Mouse (Mus musculus) heart, embryonic 13.5 days (tissue): ENCODE results near the gene Wbp4. TPM values are rescaled to one million over a fixed set of nuclear protein-coding genes. Genes with fewer than 3 reads are reported as not detected.

Source experiments
- ATAC-seq: fragments of 200-750 bp; cut with Nextera tagmentation; 2 replicates; pipeline ENCODE4 v1.8.0; 2017; ENCODE audit warnings: moderate TSS enrichment; ENCODE audit not compliant: insufficient number of reproducible peaks, low FRiP score, low TSS enrichment; ENCODE audit errors: extremely low read depth
- H3K27ac ChIP-seq: fragments of 300-500 bp; sonication (generic); replicated peaks from 2 replicates; pipeline ENCODE4 v1.5.1; 2015; ENCODE audit warnings: moderate library complexity, mild to moderate bottlenecking, inconsistent platforms
- H3K27me3 ChIP-seq: fragments of 300-500 bp; sonication (generic); replicated peaks from 2 replicates; pipeline ENCODE4 v1.6.1; 2015; ENCODE audit warnings: mild to moderate bottlenecking, inconsistent platforms
- H3K36me3 ChIP-seq: fragments of 300-500 bp; sonication (generic); 2 replicates; pipeline ENCODE4 v1.6.1; 2015; ENCODE audit warnings: mild to moderate bottlenecking, inconsistent platforms
- H3K4me1 ChIP-seq: fragments of 300-500 bp; sonication (generic); 2 replicates; pipeline ENCODE4 v1.6.1; 2015; ENCODE audit warnings: inconsistent platforms
- H3K4me2 ChIP-seq: fragments of 300-500 bp; sonication (generic); 2 replicates; pipeline ENCODE4 v1.6.1; 2015; ENCODE audit warnings: inconsistent platforms, mild to moderate bottlenecking, moderate library complexity
- H3K4me3 ChIP-seq: fragments of 300-500 bp; sonication (generic); 2 replicates; pipeline ENCODE4 v1.5.1; 2015; ENCODE audit warnings: moderate library complexity, mild to moderate bottlenecking, inconsistent platforms
- H3K9ac ChIP-seq: fragments of 300-500 bp; sonication (generic); 2 replicates; pipeline ENCODE4 v1.6.1; 2015; ENCODE audit warnings: inconsistent platforms, mild to moderate bottlenecking, moderate library complexity
- H3K9me3 ChIP-seq: fragments of 300-500 bp; sonication (generic); 2 replicates; pipeline ENCODE4 v1.6.1; 2016; ENCODE audit warnings: inconsistent platforms
- WGBS: fragments of 180-500 bp; shearing (Covaris S2); methylation state at CpG from one replicate; pipeline ENCODE4 v1.1.7; 2015; ENCODE audit warnings: mixed read lengths; 5-methylcytosine and 5-hydroxymethylcytosine counted together
- polyA plus RNA-seq: library from polyadenylated mRNA; unstranded; fragments of >200 nt; fragmentation: Nextera tagmentation; extraction: Ambion mirVana; gene quantifications from 2 replicates; pipeline ENCODE4 v1.2.1, GENCODE M21; 2015

Gene Wbp4
- polyA plus RNA-seq, 1 experiment from 2014 or later: 24.5 TPM

DNA sequence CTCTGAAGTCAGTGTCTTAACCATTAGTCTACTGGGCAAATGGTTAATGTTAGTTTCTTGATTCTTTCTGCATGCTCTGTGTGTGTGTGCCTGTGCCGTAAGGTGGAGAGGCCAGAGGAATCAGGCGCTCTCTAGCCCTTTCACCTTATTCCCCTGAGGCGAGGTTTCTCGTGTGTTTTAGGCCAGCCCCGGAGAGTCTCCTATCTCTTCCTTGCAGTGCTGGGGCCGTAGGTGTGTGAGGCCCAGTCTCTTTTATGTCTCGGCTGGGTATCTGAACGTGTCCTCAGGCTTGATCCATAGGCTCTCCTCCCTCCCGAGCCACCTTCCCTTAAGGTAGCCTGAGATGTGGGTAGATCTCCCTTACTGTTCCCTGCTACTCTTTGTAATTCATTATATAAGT lies 24.9 kb upstream of the Wbp4 start:
- H3K9ac ChIP-seq: no peak overlapping the region
- H3K27me3 ChIP-seq: no peaks in the 10 kb centered on the region
- 49% methylated on average over 9 of the region's 9 CpGs for WGBS
- H3K4me1 ChIP-seq: peaks cover 45% of the 10 kb centered on the region
- ATAC-seq: no peak
- H3K27ac ChIP-seq: no peak overlapping the region
- no peaks in the 10 kb centered on the region; the same call in 1 of the 2 replicates for H3K9me3 ChIP-seq
- H3K36me3 ChIP-seq: peaks cover 6% of the 10 kb centered on the region
- H3K4me3 ChIP-seq: no peak overlapping the region
- H3K4me2 ChIP-seq: peak overlapping the region; percentile 8; the same call in 1 of the 2 replicates

DNA sequence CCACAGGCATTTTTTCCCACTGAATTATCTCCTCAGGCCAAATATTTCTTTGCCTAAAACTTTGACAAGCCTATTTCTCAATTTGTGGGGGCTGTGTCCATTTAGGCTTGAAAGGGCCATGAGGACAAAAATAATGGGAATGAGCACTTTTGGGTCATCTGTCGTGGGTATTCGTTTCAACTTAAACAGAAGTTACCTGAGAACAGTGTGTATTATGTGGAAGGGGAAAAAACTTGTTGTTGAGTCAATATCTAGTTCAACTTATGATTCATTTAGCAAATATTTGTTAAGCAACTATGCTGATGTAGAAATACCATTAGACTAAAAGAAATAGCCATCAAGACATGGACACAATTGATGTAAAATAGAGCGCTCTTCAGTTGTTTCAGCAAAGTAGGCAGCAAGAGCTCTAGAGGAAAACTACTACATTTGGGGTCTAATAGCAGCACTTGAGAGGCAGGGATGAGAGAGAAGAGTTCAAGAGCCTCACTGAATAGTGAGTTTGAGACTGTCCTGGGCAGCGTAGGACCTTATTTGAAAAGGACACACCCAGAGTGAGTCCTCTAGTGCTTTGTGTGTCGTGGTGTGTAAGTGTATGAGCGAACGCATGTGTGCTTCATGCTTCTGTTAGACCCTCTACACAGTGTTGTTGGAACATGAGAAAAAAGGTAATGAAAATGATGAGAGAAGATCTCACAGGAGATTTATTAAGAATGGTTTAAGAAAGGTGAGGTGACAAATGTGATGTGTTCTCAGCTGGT lies 23.1 kb upstream of the Wbp4 start:
- Histone ChIP-seq H3K4me1 (peaks cover 41% of the 10 kb centered on the region), H3K9ac (no peak overlapping the region), H3K9me3 (no peaks in the 10 kb centered on the region; the same call in 1 of the 2 replicates), H3K4me2 (no peak overlapping the region), H3K27me3 (no peaks in the 10 kb centered on the region), H3K36me3 (peaks cover 8% of the 10 kb centered on the region), H3K27ac (peak overlapping the region; percentile 74), H3K4me3 (no peak overlapping the region)
- WGBS: 91% methylated on average over 7 of the region's 7 CpGs
- ATAC-seq: no peak

DNA sequence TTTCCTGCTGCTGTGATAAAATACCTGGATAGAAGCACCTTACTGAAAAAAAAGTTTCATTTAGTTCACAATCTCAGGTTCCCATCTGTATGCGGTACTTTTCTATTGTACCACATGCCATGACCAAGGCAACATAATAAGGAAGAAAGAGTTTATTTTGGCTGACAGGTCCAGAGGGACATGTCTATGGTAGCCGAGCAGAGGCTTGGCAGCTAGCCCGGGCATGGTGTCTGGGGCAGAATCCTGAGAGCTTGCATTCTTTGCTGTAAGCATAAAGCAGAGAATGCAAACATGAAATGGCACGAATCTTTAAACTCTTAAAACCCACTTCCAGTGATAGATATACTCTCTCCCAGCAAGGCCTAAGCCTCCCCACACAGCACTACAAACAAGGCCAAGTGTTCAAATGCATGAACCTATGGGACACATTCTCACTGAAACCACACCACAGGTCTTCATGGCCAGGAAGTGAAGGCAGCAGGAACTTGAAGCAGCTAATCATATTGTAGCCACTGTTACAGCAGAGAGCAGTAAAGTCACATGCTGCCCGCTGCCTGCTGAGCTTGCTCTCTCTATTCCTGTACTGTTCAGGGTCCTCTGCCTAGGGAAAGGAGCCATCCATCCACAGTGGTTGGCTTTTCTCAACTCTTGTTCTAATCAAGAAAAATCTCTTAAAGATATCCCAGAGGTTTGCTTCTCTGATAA lies 22.2 kb upstream of the Wbp4 start:
- Histone ChIP-seq H3K27me3 (no peaks in the 10 kb centered on the region), H3K27ac (peak overlapping the region; percentile 74), H3K4me1 (peaks cover 43% of the 10 kb centered on the region), H3K4me3 (no peak overlapping the region), H3K9me3 (no peaks in the 10 kb centered on the region; the same call in 1 of the 2 replicates), H3K9ac (no peak overlapping the region), H3K36me3 (peaks cover 8% of the 10 kb centered on the region), H3K4me2 (no peak overlapping the region; the same call in 1 of the 2 replicates)
- ATAC-seq: no peak
- WGBS: 47% methylated on average over 5 of the region's 5 CpGs

DNA sequence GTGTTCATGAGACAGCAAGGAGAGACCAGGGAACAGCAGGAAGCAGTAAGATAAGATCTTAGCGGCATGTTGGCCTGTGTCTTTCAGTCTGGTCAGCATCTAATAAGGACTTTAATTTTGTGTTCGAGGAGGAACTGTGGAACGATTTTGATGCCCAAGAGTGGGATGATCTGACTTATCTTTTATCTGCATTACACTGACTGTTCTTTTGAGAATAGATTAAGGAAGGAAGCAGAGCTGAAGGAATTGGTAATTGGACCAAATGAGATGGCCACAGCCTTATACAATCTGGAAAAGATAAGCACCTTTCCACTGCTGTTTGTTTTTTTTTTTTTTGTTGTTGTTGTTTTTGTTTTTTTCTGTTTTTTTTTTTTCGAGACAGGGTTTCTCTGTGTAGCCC lies 19.4 kb upstream of the Wbp4 start:
- Histone ChIP-seq H3K4me2 (no peak overlapping the region), H3K27me3 (no peaks in the 10 kb centered on the region), H3K36me3 (peaks cover 8% of the 10 kb centered on the region), H3K4me3 (no peak overlapping the region), H3K9ac (no peak overlapping the region), H3K27ac (no peak overlapping the region), H3K4me1 (peaks cover 33% of the 10 kb centered on the region), H3K9me3 (no peaks in the 10 kb centered on the region; the same call in 1 of the 2 replicates)
- 55% methylated on average over 4 of the region's 4 CpGs for WGBS
- no peak for ATAC-seq

DNA sequence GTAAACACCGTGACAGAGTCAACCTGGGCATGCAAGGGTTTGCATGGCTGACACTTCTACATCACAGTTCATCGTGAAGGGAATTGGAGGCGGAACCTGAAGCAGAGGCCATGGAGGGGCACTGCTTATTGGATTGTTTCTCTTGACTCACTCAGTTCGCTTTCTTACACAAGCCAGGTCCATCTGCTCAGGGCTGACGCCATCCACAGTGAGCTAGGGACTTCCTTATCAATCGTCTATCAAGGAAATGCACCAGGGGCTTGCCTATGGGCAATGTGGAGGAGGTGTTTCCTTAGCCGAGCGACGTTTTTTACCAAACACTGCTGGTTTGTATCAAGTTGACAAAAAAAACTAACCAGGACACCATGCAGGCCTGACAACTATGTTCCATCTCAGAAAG lies 18.0 kb upstream of the Wbp4 start:
- 0 out of 2 replicates have a peak overlapping the region, but pooled peaks have one; percentile 6 for H3K27ac ChIP-seq
- no peak overlapping the region for H3K4me3 ChIP-seq
- H3K4me2 ChIP-seq: no peak overlapping the region
- 53% methylated on average over 9 of the region's 9 CpGs for WGBS
- ATAC-seq: no peak
- no peaks in the 10 kb centered on the region; the same call in 1 of the 2 replicates for H3K9me3 ChIP-seq
- peaks cover 9% of the 10 kb centered on the region for H3K36me3 ChIP-seq
- H3K4me1 ChIP-seq: peaks cover 29% of the 10 kb centered on the region
- H3K27me3 ChIP-seq: no peaks in the 10 kb centered on the region
- no peak overlapping the region for H3K9ac ChIP-seq

DNA sequence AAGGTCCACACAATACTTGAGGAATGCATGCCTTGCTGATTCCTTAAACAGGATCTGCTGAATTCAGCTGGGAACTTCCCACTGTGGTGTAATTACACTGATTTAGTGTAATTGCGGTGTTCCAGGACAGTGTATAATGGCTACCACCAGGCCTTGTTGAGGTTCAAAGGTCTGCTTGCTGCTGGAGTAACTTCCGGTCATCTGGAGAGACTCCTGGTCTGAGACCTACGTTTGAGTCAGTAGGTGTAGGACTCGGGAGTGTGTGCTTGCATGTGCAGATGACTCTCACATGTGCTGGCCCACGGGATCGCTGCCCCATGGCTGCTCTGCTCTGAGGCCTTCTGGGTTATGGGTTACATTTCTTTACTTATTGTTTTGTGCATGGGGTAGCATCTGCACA lies 13.0 kb upstream of the Wbp4 start:
- 89% methylated on average over 6 of the region's 6 CpGs for WGBS
- Histone ChIP-seq H3K4me3 (no peak overlapping the region), H3K9ac (no peak overlapping the region), H3K4me2 (no peak overlapping the region), H3K36me3 (peaks cover 12% of the 10 kb centered on the region), H3K27ac (no peak overlapping the region), H3K9me3 (no peaks in the 10 kb centered on the region), H3K27me3 (no peaks in the 10 kb centered on the region), H3K4me1 (peaks cover 13% of the 10 kb centered on the region)
- no peak for ATAC-seq

DNA sequence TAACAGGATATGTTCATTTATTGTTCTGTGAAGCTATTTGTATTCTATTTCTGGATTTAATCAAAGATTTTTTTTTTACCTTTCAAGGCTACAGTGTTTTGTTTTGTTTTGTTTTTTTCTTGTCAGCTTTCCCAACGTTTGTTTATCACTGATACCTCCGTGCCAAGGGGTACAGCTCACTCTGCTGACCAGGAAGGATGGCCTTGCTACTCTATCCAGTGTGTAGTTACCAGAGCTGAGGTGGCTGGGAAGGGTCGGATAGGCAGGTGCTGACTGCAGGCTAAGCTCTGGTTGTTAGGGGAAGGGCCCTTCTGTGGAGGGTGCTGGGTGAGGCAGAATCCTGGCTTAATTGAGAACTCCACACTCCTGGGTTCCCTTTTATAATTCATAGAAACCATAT lies 8.9 kb upstream of the Wbp4 start:
- H3K4me2 ChIP-seq: no peak overlapping the region
- H3K27ac ChIP-seq: no peak overlapping the region
- WGBS: 48% methylated on average over 3 of the region's 3 CpGs
- ATAC-seq: no peak
- no peak overlapping the region for H3K9ac ChIP-seq
- no peaks in the 10 kb centered on the region for H3K27me3 ChIP-seq
- H3K4me3 ChIP-seq: no peak overlapping the region
- H3K4me1 ChIP-seq: peaks cover 41% of the 10 kb centered on the region
- peaks cover 12% of the 10 kb centered on the region for H3K36me3 ChIP-seq
- H3K9me3 ChIP-seq: no peaks in the 10 kb centered on the region

DNA sequence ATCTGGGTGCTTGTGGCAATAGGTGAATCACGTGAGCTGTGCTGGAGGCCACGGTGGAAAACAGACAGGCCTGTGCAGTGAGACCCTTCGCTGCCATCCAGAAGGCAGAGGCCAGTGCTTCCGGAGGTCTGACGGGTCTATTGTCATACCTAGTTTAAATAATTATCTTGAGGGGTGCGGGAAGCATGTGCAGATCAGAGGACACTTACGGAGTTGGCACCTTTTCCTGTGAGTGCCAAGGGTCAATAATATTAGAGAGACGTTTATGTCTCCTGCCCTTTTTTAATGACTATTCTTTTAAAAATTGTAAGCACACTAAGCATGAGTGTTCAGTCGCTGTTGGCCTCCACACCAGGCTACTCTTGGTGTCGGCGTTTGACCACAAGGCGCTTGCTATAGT lies 7.8 kb upstream of the Wbp4 start:
- Histone ChIP-seq H3K27ac (no peak overlapping the region), H3K27me3 (no peaks in the 10 kb centered on the region), H3K9me3 (no peaks in the 10 kb centered on the region), H3K4me1 (peaks cover 48% of the 10 kb centered on the region), H3K4me2 (no peak overlapping the region), H3K9ac (no peak overlapping the region), H3K4me3 (no peak overlapping the region), H3K36me3 (peaks cover 10% of the 10 kb centered on the region)
- 82% methylated on average over 12 of the region's 12 CpGs for WGBS
- no peak for ATAC-seq

DNA sequence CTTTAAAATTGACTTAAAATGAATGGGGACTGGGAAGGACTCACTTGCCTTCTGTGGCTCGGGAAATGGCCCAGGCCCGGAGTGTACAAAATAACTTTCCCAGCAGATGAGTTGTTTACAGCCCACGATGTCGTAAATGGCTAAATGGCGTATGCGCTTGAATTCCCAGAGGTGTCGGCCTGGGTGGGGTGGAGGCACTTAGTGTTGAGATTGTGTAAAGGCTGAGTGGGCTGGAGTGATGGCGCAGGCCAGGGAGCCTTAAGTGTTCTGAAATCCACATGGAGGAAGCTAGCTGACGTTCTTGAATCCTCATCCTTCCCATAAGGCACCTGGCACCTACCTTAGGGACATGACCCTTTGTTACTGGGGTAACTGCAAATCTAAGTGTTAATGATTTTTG lies 7.2 kb upstream of the Wbp4 start:
- Histone ChIP-seq H3K4me3 (no peak overlapping the region), H3K27ac (no peak overlapping the region), H3K9me3 (no peaks in the 10 kb centered on the region), H3K9ac (no peak overlapping the region), H3K36me3 (peaks cover 9% of the 10 kb centered on the region), H3K4me1 (peaks cover 54% of the 10 kb centered on the region), H3K4me2 (no peak overlapping the region), H3K27me3 (no peaks in the 10 kb centered on the region)
- no peak for ATAC-seq
- WGBS: 83% methylated on average over 9 of the region's 9 CpGs

DNA sequence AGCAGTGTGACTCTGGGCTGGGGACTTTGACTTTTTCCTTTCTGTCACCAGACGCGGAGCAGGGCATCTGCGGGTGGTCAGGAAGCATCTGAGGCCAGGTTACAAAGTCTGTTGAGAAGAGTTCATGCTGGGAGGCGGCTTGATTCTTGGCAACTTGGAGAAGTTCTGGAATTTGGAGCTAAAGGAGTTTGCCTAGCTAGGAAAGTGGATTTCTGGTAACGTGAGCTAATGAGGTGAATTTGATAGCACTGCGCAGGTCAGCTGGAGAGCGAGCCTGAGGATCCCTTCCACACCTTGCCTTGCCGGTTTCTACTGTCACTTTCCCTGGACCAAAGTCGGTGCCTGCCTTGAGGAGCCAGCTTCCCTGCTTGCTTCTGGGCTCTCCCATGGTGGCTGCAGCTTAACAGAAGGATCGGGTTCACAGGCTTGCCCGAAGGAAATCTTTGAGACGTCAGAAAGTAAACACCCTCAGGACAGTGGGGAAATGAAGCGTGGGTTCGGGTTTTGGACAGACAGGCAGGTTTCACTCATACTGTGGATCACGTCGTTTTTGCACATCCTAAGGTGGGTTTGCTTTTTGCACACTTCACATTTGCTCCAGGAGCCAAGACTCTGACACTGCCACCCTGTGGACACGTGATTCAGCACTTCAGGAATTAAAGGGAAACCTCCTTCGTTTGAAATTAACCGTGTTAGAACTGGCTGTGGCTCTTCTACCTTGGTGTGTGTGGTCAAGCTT lies 5.8 kb upstream of the Wbp4 start:
- peak overlapping the region; percentile 91 for H3K4me2 ChIP-seq
- peak overlapping the region; percentile 78 for H3K9ac ChIP-seq
- peaks cover 8% of the 10 kb centered on the region for H3K36me3 ChIP-seq
- peaks cover 62% of the 10 kb centered on the region for H3K4me1 ChIP-seq
- H3K4me3 ChIP-seq: peak overlapping the region; percentile 58
- WGBS: 3% methylated on average over 19 of the region's 19 CpGs
- H3K27ac ChIP-seq: peak overlapping the region; percentile 58
- peak; percentile 17; the same call in 1 of the 2 replicates for ATAC-seq
- no peaks in the 10 kb centered on the region for H3K9me3 ChIP-seq
- H3K27me3 ChIP-seq: no peaks in the 10 kb centered on the region

DNA sequence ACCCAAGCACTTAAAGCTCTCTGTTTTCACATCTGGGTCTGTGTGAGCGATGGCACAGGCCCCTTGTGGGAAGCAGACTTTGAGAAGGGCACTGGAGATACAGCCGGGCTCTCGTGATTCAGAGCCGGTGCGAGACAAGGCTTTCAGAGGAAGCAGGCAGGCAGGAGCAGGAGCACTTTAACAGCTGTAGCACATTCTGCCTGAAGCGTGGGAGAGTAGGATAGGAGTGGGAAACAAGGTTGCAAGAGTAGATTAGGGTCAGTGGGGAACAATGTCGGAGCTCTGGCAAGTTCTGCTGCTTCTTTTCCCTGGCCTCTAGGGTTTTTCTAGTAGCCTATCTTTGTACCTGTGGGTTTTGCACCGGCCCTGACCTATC lies 5.3 kb upstream of the Wbp4 start:
- H3K4me1 ChIP-seq: peaks cover 62% of the 10 kb centered on the region
- no peak for ATAC-seq

More for the DNA sequence above, 5.3 kb upstream of the Wbp4 start:
- peak overlapping the region; percentile 91 for H3K4me2 ChIP-seq
- peaks cover 3% of the 10 kb centered on the region for H3K36me3 ChIP-seq
- WGBS: 5% methylated on average over 8 of the region's 8 CpGs
- H3K9ac ChIP-seq: peak overlapping the region; percentile 78
- H3K9me3 ChIP-seq: no peaks in the 10 kb centered on the region
- peak overlapping the region; percentile 58 for H3K4me3 ChIP-seq
- H3K27ac ChIP-seq: peak overlapping the region; percentile 58
- no peaks in the 10 kb centered on the region for H3K27me3 ChIP-seq
